Comparison of ENCODE assay signal across 8 mouse cellular contexts in the genomic region with DNA sequence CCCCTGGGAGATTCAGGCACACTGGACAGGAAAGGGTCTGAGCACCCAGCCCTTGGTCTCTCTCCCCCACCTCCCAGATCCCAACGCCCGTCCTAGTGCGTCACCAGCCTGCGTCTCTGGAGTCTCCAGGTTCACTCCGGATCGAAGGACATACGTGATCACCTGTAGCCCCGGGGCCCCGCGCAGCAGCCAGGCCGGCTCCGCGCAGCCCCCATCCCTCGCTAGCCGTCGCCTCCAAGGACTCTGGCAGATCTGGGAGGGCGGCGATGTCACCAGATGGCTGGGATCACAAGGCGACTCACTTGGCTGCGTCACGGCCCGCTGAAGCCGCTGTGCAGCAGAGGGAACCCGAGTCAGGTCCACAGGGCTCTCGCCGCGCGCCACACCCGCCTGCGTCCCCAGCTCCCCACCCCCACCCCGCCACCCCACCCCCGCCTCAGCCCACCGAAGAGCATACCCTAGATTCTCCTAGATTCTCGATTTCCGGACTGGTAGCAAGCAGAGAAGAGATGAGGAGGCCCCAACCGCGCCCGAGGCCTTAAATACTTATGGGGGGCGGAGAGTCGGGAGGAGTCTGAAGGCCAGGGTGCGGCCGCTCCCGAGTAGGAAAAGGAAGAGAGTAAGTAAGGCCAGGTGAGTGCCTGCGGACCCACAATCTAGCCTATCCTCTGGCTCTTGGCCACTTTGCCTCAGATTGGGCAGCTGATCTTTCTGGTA. TPM values are rescaled to one million over a fixed set of nuclear protein-coding genes. Genes with fewer than 3 reads are reported as not detected.
A peak's percentile ranks its signal among the peaks of the same experiment; 100 is the strongest.
DNase-seq lines count a peak whose midpoint lies in the region; ATAC-seq and TF ChIP-seq lines count a peak whose summit lies in the region.

No protein-coding gene starts in this region.

- in situ Hi-C loops in ES-E14 (cut with MboI; ENCODE audit: low sequenced_read_pairs in 2 of 2, unreplicated experiment in 2 of 2) = no loop called here

- peak; percentile 56 for DNase-seq in ES-E14 (ENCODE audit: low read depth, low spot score)
- DNase-seq in kidney, postnatal 10 days = peak; percentile 76
- DNase-seq in liver, embryonic 13.5 days = peak; percentile 14
- peak; percentile 56 for DNase-seq in urinary bladder, adult 2 months (ENCODE audit: low spot score)

- peak overlapping the region; percentile 77 to 94 for H3K4me3 ChIP-seq in ES-E14 (ENCODE audit: insufficient read depth in 1 of 2, low read depth in 1 of 2, low read length in 2 of 2, poor library complexity in 1 of 2, severe bottlenecking in 1 of 2)
- H3K4me3 ChIP-seq in brown adipose tissue, adult 24 weeks (ENCODE audit: insufficient read depth, low read depth, low read length) = peak overlapping the region; percentile 86
- H3K4me3 ChIP-seq in forebrain, embryonic 12.5 days (replicated peaks) = peak overlapping the region; percentile 57
- peak overlapping the region; percentile 85 for H3K4me3 ChIP-seq in heart, embryonic 15.5 days
- peak overlapping the region; percentile 62 for H3K4me3 ChIP-seq in liver, embryonic 13.5 days (replicated peaks)
- peak overlapping the region; percentile 56 for H3K4me3 ChIP-seq in neural tube, embryonic 13.5 days

- H3K36me3 ChIP-seq in ES-E14 (ENCODE audit: control insufficient read depth, insufficient read depth, low read length, poor library complexity, severe bottlenecking) = no peaks in the 10 kb centered on the region
- H3K36me3 ChIP-seq in forebrain, embryonic 12.5 days (replicated peaks) = no peaks in the 10 kb centered on the region
- peaks cover under 1% of the 10 kb centered on the region; the same call in 1 of the 2 replicates for H3K36me3 ChIP-seq in heart, embryonic 15.5 days
- H3K36me3 ChIP-seq in liver, embryonic 13.5 days = no peaks in the 10 kb centered on the region
- H3K36me3 ChIP-seq in neural tube, embryonic 13.5 days = no peaks in the 10 kb centered on the region

- WGBS in forebrain, embryonic 12.5 days = under 1% methylated on average over 31 of the region's 44 CpGs
- WGBS in heart, embryonic 15.5 days = under 1% methylated on average over 44 of the region's 44 CpGs
- WGBS in liver, embryonic 13.5 days (ENCODE audit: insufficient replicate concordance) = 2% methylated on average over 39 of the region's 44 CpGs
- WGBS in neural tube, embryonic 13.5 days = under 1% methylated on average over 44 of the region's 44 CpGs

- H3K4me2 ChIP-seq in forebrain, embryonic 12.5 days = peak overlapping the region; percentile 87
- peak overlapping the region; percentile 82 for H3K4me2 ChIP-seq in heart, embryonic 15.5 days
- H3K4me2 ChIP-seq in liver, embryonic 13.5 days = peak overlapping the region; percentile 78
- H3K4me2 ChIP-seq in neural tube, embryonic 13.5 days = peak overlapping the region; percentile 84

- ATAC-seq in forebrain, embryonic 12.5 days (ENCODE audit: low FRiP score) = peak; percentile 87
- ATAC-seq in heart, embryonic 15.5 days (replicated peaks; ENCODE audit: insufficient number of reproducible peaks, insufficient read depth, low FRiP score, low read depth) = peak; percentile 77
- peak; percentile 60 for ATAC-seq in liver, embryonic 13.5 days (ENCODE audit: low read depth)
- ATAC-seq in neural tube, embryonic 13.5 days (ENCODE audit: low read depth) = peak; percentile 88

- peak overlapping the region; percentile 97 for H3K9ac ChIP-seq in ES-E14 (ENCODE audit: insufficient read depth, low read depth, low read length, poor library complexity, severe bottlenecking)
- peak overlapping the region; percentile 70 for H3K9ac ChIP-seq in forebrain, embryonic 12.5 days
- peak overlapping the region; percentile 84 for H3K9ac ChIP-seq in heart, embryonic 15.5 days
- peak overlapping the region; percentile 63 for H3K9ac ChIP-seq in liver, embryonic 13.5 days
- H3K9ac ChIP-seq in neural tube, embryonic 13.5 days = peak overlapping the region; percentile 78

- no peaks in the 10 kb centered on the region; a peak in 1 of 4 replicates for H3K4me1 ChIP-seq in ES-E14 (ENCODE audit: control insufficient read depth in 2 of 2, insufficient read depth in 2 of 2, low read length in 2 of 2, poor library complexity in 1 of 2)
- H3K4me1 ChIP-seq in brown adipose tissue, adult 24 weeks (ENCODE audit: control insufficient read depth, insufficient read depth, insufficient read length, low read length) = peaks cover 3% of the 10 kb centered on the region; the same call in 1 of the 2 replicates
- H3K4me1 ChIP-seq in forebrain, embryonic 12.5 days = peaks cover 2% of the 10 kb centered on the region; the same call in 1 of the 2 replicates
- peaks cover 17% of the 10 kb centered on the region for H3K4me1 ChIP-seq in heart, embryonic 15.5 days (replicated peaks)
- peaks cover 9% of the 10 kb centered on the region for H3K4me1 ChIP-seq in liver, embryonic 13.5 days (replicated peaks)
- H3K4me1 ChIP-seq in neural tube, embryonic 13.5 days (replicated peaks) = peaks cover 15% of the 10 kb centered on the region; the same call in 1 of the 2 replicates

- H3K9me3 ChIP-seq in ES-E14 (ENCODE audit: control insufficient read depth, insufficient read depth, low read depth, low read length) = no peaks in the 10 kb centered on the region
- no peaks in the 10 kb centered on the region for H3K9me3 ChIP-seq in forebrain, embryonic 12.5 days
- H3K9me3 ChIP-seq in heart, embryonic 15.5 days (replicated peaks) = no peaks in the 10 kb centered on the region
- no peaks in the 10 kb centered on the region for H3K9me3 ChIP-seq in liver, embryonic 13.5 days (replicated peaks)
- H3K9me3 ChIP-seq in neural tube, embryonic 13.5 days = no peaks in the 10 kb centered on the region

- peak overlapping the region; percentile 72; the same call in 1 of the 2 replicates for H3K27ac ChIP-seq in ES-E14 (ENCODE audit: insufficient read depth, low read depth, low read length, poor library complexity, severe bottlenecking)
- H3K27ac ChIP-seq in brown adipose tissue, adult 24 weeks (replicated peaks; ENCODE audit: low read depth, low read length) = peak overlapping the region; percentile 68
- no peak overlapping the region for H3K27ac ChIP-seq in forebrain, embryonic 12.5 days
- peak overlapping the region; percentile 71 for H3K27ac ChIP-seq in heart, embryonic 15.5 days
- H3K27ac ChIP-seq in liver, embryonic 13.5 days = no peak overlapping the region
- H3K27ac ChIP-seq in neural tube, embryonic 13.5 days (replicated peaks) = no peak overlapping the region

- 0 out of 2 replicates have a peak, but pooled peaks cover 4% of the 10 kb centered on the region for H3K27me3 ChIP-seq in forebrain, embryonic 12.5 days
- no peaks in the 10 kb centered on the region for H3K27me3 ChIP-seq in heart, embryonic 15.5 days
- no peaks in the 10 kb centered on the region; the same call in 1 of the 2 replicates for H3K27me3 ChIP-seq in liver, embryonic 13.5 days
- peaks cover 6% of the 10 kb centered on the region; the same call in 1 of the 2 replicates for H3K27me3 ChIP-seq in neural tube, embryonic 13.5 days

TF ChIP-seq in ES-E14, 5 proteins besides CTCF, POLR2A, EP300 and RAD21:
- TF ChIP-seq ZNF384 (IDR thresholded peaks at IDR 0.05; ENCODE audit: low read depth, low read length) (no peak), MAFK (IDR thresholded peaks at IDR 0.05; ENCODE audit: insufficient read depth, low read depth, low read length) (no peak), HCFC1 (IDR thresholded peaks at IDR 0.05; ENCODE audit: borderline replicate concordance, insufficient read depth, low read length) (no peak), ZC3H11A (IDR thresholded peaks at IDR 0.05; ENCODE audit: borderline replicate concordance, low read depth, low read length) (no peak), CHD2 (IDR thresholded peaks at IDR 0.05; ENCODE audit: low read depth, low read length) (no peak)

RNA-seq across cellular contexts. Expression of a gene that starts 28.9 kb away (rescaled TPM):
- 12.2 and 15.0 TPM in 2 replicates for total RNA-seq in ES-E14 (2012; rRNA removed)
- polyA plus RNA-seq in brown adipose tissue, adult 24 weeks (2012; ENCODE audit: insufficient read depth, insufficient read length, missing spikeins) = 33.8 and 34.4 TPM in 2 replicates
- polyA plus RNA-seq in forebrain, embryonic 12.5 days (2016; fragmentation: Nextera tagmentation; extraction: Ambion mirVana) = 9.4 and 10.5 TPM in 2 replicates
- polyA plus RNA-seq in heart, embryonic 15.5 days (2015; fragmentation: Nextera tagmentation; extraction: Ambion mirVana) = 28.5 and 28.7 TPM in 2 replicates
- polyA plus RNA-seq in liver, embryonic 13.5 days (2015; fragmentation: Nextera tagmentation; extraction: Ambion mirVana) = 23.7 and 28.4 TPM in 2 replicates
- 11.8 and 16.3 TPM in 2 replicates for polyA plus RNA-seq in neural tube, embryonic 13.5 days (2015; fragmentation: Nextera tagmentation; extraction: Ambion mirVana)
- 19.5 and 21.3 TPM in 2 replicates for polyA plus RNA-seq in urinary bladder, adult 2 months (2012; rRNA removed)

RNA-seq across cellular contexts. Expression of a gene that starts 30.1 kb away (rescaled TPM):
- 3.7 and 7.1 TPM in 2 replicates for total RNA-seq in ES-E14 (2012; rRNA removed)
- not detected in 2 replicates for polyA plus RNA-seq in brown adipose tissue, adult 24 weeks (2012; ENCODE audit: insufficient read depth, insufficient read length, missing spikeins)
- 0.19 TPM in 2 replicates for polyA plus RNA-seq in forebrain, embryonic 12.5 days (2016; fragmentation: Nextera tagmentation; extraction: Ambion mirVana)
- polyA plus RNA-seq in heart, embryonic 15.5 days (2015; fragmentation: Nextera tagmentation; extraction: Ambion mirVana) = not detected in 2 replicates
- not detected in 2 replicates for polyA plus RNA-seq in liver, embryonic 13.5 days (2015; fragmentation: Nextera tagmentation; extraction: Ambion mirVana)
- polyA plus RNA-seq in neural tube, embryonic 13.5 days (2015; fragmentation: Nextera tagmentation; extraction: Ambion mirVana) = 0.30 and 0.67 TPM in 2 replicates
- polyA plus RNA-seq in urinary bladder, adult 2 months (2012; rRNA removed) = 0.45 and 0.52 TPM in 2 replicates

Comparison
In these comparisons a context has a peak if more than half of its experiments do, and no peak if none do; other contexts are left out.
1. DNase-seq: peak in every context shown above with its lines; median percentile 76 in kidney, postnatal 10 days; 56 in ES-E14; 56 in urinary bladder, adult 2 months; 14 in liver, embryonic 13.5 days.
2. H3K27ac ChIP-seq: peak in ES-E14 (single experiment), brown adipose tissue, adult 24 weeks (single experiment) and heart, embryonic 15.5 days (single experiment); none in forebrain, embryonic 12.5 days (single experiment), liver, embryonic 13.5 days (single experiment) and neural tube, embryonic 13.5 days (single experiment).
3. Peak in every context shown above with its lines, with median percentiles within 50 percentile points of each other: H3K4me3 ChIP-seq, H3K9ac ChIP-seq, ATAC-seq and H3K4me2 ChIP-seq.